Mouse (Mus musculus): Measurements from ENCODE around the gene Bpgm.

Bpgm gene

GRCm38 (mm10) chr6:34475974-34476794 is at the start of gene Bpgm:
Gene Bpgm (plus strand): TSS chr6:34476207.
- DNase-seq (ENCODE audit: low read depth, low spot score), result peak; percentile 98

DNA sequence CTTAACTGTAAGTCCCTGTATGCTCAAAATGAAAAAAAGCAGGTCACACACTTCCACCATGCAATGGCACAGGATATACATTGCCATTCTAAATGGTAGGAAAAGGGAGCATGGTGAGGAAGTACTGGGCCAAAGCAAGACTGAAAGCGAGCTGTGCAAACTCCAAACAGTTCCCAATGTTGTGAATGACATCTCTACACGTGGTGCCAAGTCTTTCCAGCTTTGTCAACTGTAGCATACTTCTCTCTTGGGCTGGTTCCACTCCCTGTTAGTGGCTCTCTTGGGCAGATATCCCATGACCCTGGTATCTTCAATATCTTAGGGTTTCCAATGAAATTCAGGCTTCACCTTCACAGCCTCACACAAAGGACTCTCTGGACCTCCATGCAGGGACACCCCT is 37.0 kb upstream of the Bpgm start:
- no peak for DNase-seq (ENCODE audit: low read depth, low spot score)

DNA sequence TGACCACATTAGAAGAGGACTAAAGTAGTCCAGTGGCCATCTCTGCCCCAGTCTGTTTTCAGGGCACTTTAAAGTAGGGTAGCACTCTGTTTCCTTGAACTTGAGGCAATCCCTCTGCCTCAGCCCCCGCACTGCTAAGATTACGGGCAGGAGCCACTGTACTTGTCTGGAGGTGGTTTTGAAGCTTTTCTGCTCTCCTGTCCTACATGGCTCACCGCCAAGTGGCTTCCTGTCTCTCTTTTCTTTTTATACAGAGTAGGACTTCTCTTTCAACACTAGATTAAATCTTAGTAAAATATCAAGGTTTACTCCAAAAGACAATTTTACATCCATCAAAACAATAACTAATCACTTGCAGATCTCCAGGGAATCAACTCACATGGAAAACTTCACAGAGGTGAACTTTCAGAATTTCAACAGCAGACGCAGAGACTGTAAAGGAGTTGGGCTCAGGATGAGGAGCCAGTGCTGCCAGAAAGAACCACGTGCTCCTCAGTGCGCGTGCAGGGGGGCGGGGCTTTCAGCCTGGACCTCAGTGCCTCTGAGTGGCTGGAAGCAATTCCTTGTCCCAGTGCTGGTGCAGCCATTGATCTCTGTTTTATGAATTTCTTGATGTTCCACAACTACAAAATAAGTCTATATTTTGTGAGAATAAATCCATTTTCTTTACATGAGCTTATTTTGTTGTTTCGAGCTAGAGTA is 34.3 kb upstream of the Bpgm start:
- no peak for DNase-seq (ENCODE audit: low read depth, low spot score)

GRCm38 (mm10) chr6:34443791-34444190 is 32.2 kb upstream of the Bpgm start:
- no peak for DNase-seq (ENCODE audit: low read depth, low spot score)

DNA sequence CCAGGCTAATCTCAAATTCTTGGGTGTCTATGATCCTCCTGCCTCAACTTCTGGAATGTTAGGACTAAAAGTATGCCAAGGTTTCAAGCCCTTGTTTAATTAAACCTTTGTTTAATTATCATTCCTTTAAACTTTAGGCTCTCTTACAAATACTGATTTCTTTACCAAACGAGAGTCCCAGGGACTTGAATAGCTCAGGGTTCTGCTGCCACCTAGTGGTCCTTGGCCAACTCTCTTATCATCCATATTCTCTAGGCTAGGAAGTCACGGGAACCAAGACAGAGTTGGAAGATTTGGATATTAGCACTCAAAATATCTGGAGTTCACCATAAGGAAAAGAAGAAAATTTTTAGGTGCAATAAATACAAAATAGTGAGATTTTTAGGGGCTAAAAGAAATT is 28.0 kb upstream of the Bpgm start:
- peak; percentile 56 for DNase-seq (ENCODE audit: low read depth, low spot score)

DNA sequence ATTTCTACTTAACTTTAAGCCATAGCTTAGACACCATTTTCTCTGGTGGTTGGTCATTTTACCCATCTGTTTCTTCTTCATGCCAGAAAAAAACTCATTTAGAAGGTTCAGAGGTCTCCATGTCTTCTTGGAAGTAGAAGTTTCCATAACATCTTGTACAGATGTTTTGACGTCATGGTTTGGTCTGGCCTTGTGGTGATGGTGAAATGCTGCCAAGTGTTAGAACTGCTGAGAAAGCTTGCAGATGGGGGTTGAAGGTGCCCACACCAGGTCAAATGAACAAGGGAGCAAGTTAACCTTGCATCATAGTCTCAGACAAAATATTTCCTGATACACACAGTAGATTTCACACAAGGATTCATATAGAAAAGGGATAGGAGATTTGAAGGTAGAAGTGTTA is 27.3 kb upstream of the Bpgm start:
- no peak for DNase-seq (ENCODE audit: low read depth, low spot score)

DNA sequence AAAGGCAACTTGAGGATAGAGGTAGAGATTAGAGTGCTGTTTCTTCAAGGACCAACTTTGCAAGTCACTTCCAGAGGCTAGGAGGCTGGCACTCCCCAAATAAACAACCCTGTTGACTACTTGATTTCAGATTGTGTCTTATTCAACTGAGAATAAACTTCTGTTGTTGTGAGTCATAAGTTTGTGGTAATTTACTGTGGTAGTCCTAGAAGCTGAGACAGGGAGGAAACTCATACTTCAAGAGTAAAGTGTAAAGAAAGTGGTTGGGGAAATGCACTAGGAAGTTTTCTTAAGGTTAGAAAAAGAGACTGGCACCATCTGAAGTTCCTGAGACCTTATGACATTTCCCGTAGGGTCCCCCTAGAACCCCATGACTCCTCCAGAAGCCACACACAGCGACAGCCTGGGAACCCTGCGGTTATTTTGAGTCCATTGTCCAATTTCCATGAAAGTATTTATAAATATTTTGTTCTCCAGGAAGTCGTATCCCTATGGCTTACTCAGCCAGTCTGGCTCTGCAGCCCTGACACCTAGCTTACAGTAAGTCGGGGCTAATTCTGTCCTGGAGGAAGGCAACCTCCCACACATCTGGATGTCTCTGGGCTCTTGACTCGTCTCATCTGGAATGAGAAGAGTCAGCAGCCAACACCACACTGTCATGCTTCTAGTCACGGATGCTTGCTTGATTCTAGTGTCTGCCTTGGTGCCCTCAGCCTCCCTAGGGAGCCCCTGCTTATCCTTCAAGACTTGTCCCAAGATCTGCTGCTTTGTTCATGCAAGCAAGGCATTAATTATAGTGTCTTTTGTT is 22.8 kb upstream of the Bpgm start:
- no peak for DNase-seq (ENCODE audit: low read depth, low spot score)

- DNase-seq (ENCODE audit: low read depth, low spot score), result no peak
Measured at GRCm38 (mm10) chr6:34459456-34459855, 16.6 kb upstream of the Bpgm start.

DNA sequence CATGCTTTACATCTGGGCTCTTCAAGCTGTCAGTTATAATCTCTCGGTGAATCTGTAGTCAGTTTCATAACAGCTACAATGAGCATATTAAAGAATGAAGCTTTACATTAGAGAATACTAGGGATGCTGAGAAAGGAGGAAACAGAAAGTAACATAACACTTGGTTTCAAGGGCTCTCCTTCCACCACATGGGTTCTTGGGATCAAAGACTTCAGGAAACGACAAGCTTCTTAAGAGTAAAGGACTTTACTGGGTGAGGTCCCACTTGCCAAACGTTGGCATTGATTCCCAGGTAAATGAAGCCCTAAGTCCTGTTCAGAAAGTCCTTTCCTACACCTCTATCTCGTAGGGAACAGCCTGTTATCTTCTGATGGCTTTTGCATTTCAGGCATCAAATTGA is 15.4 kb upstream of the Bpgm start:
- DNase-seq (ENCODE audit: low read depth, low spot score), result no peak

- DNase-seq (ENCODE audit: low read depth, low spot score), result no peak
Measured at GRCm38 (mm10) chr6:34463582-34463981, 12.4 kb upstream of the Bpgm start.

GRCm38 (mm10) chr6:34471434-34472110 is 4.4 kb upstream of the Bpgm start:
- no peak for DNase-seq (ENCODE audit: low read depth, low spot score)

GRCm38 (mm10) chr6:34473346-34473745 is 2.7 kb upstream of the Bpgm start:
- no peak for DNase-seq (ENCODE audit: low read depth, low spot score)

- DNase-seq (ENCODE audit: low read depth, low spot score), result no peak
Measured at GRCm38 (mm10) chr6:34474031-34474430, 2.0 kb upstream of the Bpgm start.

GRCm38 (mm10) chr6:34475391-34475790 is 616 bp upstream of the Bpgm start:
- DNase-seq (ENCODE audit: low read depth, low spot score), result no peak

- DNase-seq (ENCODE audit: low read depth, low spot score), result no peak
Measured at GRCm38 (mm10) chr6:34478036-34478435, 2.0 kb downstream of the Bpgm start.

GRCm38 (mm10) chr6:34478677-34479360 is 2.8 kb downstream of the Bpgm start:
- DNase-seq (ENCODE audit: low read depth, low spot score), result no peak

GRCm38 (mm10) chr6:34479531-34479930 is 3.5 kb downstream of the Bpgm start:
- DNase-seq (ENCODE audit: low read depth, low spot score), result no peak

DNA sequence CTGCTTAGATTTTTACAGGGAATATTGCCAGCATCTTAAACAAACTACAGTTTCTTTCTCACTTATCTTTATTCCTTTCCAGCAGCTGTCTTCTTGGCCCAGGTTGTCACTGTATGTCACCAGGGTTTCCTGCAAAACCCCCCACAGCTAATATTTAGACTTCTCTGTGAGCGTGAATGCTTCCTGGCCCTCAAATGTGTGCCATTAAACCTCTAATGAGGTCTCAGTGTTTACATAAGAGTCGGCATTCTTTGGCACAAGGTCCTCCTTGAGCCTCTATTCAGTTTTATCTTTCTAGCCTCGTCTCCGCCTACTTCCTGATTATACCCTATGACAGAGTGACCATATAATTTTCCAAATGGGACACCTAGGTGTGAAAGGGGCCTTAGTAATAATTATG is 4.7 kb downstream of the Bpgm start:
- DNase-seq (ENCODE audit: low read depth, low spot score), result no peak

DNA sequence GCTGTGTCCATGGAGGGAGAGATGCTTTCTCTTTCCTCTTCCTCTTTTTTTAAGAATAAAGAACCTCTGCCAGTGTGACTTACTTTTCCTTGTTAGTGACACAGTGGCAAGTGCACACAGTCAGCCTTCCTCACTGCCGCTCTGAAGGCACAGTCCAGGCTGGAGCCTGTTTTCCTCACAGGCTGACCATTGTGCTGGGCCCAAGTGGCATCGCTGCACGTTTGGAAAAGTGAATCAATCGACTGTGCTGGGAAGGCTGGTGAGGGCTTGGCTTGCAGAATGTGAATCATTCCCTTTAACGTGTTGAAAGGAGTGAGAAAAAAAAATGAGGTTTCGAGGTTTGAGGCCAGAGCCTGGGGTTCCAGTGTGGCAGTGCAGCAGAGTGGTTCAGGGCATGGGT is 5.3 kb downstream of the Bpgm start:
- DNase-seq (ENCODE audit: low read depth, low spot score), result no peak

- DNase-seq (ENCODE audit: low read depth, low spot score), result no peak
Measured at GRCm38 (mm10) chr6:34482842-34483241, 6.8 kb downstream of the Bpgm start.

GRCm38 (mm10) chr6:34483390-34483789 is 7.4 kb downstream of the Bpgm start:
- no peak for DNase-seq (ENCODE audit: low read depth, low spot score)

All from embryo, embryonic 11.5 days (tissue).